Mouse (Mus musculus) retina, embryonic 14.5 days (tissue): ENCODE measurements around the gene Adgrg5.

Experiments
- DNase-seq: peaks from one replicate; pipeline ENCODE4 v3.0.0-alpha.2; 2015; ENCODE audit warnings: low spot score

Gene Adgrg5

DNA sequence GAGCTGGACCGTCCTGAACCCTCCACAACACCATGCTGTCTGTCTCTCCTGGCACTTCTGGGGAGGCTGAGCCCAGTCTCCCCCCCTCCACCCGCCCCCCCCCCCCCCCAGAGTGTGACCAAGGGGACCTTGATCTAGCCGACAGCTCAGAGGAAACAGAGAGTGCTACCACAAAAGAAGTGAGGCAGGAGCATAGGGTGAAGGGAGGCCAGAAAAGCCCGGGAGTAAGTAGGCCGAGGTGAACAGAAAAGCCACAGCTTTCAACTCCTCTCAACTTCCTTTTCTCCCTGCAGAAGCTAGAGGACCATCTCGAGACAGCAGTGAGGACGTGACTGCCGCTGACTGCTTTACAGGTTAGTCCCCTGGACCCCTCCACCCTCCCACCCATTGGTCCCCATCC is at the start of gene Adgrg5:
Gene Adgrg5, plus strand, starts transcription at position 290 of the 400 bp plus-strand sequence.
- no peak for DNase-seq

GRCm38 (mm10) chr8:94874358-94874757 is 49.1 kb upstream of the Adgrg5 start:
- DNase-seq: peak; percentile 84

GRCm38 (mm10) chr8:94875096-94875870 is 48.2 kb upstream of the Adgrg5 start:
- DNase-seq: peak; percentile 19

- peak; percentile 29 for DNase-seq
Measured at GRCm38 (mm10) chr8:94875871-94876150, 47.7 kb upstream of the Adgrg5 start.

- DNase-seq: peak; percentile 84
Measured at GRCm38 (mm10) chr8:94876197-94876730, 47.2 kb upstream of the Adgrg5 start, which contains the start of gene Dok4. Dok4 (minus strand) TSS chr8:94876330.

- no peak for DNase-seq
Measured at GRCm38 (mm10) chr8:94876820-94877219, 46.7 kb upstream of the Adgrg5 start.

- DNase-seq: no peak
Measured at GRCm38 (mm10) chr8:94880742-94881141, 42.8 kb upstream of the Adgrg5 start.

DNA sequence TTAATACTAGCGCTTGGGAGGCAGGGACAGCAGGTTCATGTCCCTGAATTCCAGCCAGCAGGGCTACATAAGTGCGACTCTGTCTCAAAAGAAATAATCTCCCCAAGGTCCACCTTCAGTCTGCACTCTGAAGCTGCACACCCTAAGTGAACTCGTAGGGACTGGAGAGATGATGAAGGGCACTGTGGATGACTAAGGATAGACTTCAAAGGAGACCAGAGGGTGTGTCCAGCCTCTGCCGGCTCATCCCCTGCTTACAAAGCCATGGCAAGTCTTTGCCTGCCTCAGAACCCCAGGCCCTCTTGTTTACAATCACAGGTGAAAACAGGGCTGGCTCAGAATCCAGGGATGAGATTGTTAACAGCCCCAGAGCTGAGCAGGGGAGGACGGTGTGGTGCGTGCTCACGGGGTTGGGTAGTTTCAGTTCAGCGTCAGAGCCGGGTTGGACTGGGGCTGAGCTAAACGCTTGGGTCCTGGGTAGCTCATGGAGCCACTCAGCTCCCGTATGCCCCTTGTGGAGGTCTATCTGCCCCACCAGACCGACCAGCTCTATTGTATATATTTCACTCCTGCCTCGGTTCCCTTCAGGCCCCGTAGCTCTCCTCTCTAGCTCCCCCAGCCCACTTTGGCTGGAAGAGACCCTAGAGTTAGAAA is 35.0 kb upstream of the Adgrg5 start:
- no peak for DNase-seq

- DNase-seq: no peak
Measured at GRCm38 (mm10) chr8:94892917-94893316, 30.6 kb upstream of the Adgrg5 start.

DNA sequence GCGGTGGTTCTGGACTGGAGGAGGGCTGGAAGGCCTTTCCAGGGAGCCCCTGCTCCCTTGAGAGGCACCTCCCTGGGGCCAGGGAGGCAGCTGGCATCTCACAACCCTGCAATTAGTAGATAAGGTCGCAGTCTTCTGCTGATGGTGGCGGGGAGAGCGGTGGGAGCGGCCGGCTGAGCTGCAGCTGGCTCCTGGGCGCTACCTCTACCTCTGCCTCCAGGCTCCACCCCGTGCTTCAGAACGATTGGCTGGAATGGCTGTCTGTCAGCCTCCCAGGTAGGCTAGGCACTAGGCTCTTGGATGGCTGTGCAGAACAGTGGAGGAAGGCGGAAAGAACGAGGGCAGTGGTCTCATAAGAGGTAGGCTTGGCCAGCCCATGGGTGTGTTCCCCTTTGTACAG is 24.2 kb upstream of the Adgrg5 start:
- DNase-seq: peak; percentile 26

- DNase-seq: no peak
Measured at GRCm38 (mm10) chr8:94900617-94901016, 22.9 kb upstream of the Adgrg5 start.

- no peak for DNase-seq
Measured at GRCm38 (mm10) chr8:94901031-94901430, 22.5 kb upstream of the Adgrg5 start.

DNA sequence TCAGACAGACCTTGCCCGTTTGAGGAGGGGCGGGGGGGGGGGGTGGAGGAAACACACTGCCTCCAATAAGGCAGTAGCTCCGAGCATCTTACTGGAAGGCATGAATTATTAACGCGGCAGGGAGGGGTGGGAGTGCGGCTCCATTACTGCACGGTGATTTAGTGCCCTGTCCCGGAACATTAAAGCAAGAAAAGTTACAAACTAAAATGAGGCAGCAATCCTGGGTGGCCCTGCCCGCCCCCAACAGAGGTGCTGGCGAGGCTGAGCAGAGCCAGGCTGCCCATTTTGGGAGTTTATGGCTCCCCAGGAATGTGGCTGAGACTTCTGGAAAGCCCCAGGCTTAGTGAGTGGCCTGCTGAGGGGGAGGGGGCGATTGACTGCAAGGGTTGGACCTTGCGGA is 19.8 kb upstream of the Adgrg5 start:
- no peak for DNase-seq

DNA sequence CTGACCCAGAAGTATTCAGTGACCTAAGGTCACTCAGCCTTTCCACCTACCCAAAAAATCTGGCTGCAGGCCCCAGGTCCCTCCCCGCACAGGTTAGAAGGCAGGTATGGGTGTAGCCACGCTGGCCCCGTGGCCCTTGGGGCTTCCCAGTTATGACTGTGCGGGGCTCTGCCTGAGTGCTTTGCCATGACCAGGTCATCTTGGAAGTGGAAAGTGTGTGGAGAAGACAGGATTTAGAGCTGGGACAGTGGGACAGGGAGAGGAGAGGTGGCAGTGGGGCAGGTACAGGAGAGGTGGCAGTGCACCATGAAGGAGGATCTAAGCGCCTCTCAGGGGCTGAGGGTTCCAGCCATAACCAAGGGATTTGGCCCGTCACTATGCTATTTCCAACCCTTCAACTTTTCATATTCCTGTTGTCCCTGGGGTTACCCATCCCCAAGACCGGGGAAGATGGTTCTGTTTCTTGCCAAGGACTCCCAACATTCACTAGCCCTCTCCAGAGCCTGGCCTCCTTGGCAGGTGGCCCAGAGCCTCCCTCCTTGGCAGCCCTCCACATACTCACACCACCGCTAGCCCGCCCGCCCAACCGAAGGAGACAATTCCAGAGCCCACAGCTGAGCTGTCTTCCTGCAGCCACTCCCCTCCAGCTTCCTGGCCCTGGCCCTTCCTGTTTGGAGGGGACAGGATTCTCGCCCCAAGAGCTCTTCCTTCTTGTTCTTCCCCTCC is 18.9 kb upstream of the Adgrg5 start:
- DNase-seq: no peak

DNA sequence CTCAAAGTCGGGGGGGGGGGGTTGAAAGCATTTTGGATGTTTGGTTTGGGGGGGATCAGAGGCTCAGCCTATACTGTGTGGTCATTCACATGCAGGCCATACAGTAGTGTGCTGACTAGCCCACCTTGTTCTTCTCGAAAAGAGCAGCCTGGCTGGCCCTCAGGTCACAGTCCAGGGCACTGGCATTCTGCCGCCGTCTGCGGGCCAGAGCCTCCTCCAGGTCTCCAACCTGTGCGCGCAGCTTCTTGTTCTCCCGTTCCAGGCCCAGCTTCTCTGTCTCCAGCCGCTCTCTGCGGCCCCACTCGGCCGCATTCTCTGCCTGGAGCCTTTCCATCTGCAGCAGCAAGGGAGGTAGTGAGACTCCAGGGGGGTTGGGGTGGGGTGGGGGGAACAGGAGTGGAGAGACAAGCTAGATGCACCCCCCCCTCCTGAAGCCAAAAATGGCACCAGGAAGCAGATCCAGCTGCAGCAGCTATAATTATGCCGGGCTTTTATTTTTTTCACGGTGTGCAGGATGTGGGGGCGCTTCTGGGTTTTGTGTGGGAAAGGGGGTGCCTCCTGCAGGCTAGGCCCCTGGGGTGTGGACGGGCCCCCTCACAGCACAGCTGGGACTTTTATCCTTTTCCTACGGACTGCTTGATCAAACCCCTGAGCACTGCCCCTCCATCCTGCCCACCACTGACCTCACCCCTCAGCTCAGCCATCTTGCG is 15.7 kb upstream of the Adgrg5 start:
- no peak for DNase-seq

GRCm38 (mm10) chr8:94908847-94909246 is 14.6 kb upstream of the Adgrg5 start:
- peak; percentile 94 for DNase-seq

GRCm38 (mm10) chr8:94913061-94913660 is 10.3 kb upstream of the Adgrg5 start:
- DNase-seq: peak; percentile 83

DNA sequence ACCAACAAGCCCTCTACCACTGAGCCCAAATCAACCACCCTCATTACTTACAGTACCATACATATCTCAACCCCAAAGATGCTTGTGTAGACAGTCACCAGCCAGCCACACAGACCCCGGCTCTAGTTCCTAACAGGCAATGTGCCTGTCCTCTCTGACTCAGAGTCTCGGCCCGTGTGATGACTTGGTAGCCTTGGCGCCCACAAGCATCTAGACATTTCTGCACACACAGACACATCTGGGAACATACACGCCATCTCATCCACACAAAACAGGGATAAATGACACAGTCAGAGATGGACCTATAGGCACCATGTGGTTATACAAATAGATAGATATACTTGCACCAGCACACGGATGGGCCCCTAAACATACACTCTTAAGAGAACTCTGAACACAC is 9.2 kb upstream of the Adgrg5 start:
- no peak for DNase-seq

- DNase-seq: no peak
Measured at GRCm38 (mm10) chr8:94914701-94915101, 8.8 kb upstream of the Adgrg5 start.

GRCm38 (mm10) chr8:94916311-94916959 is 7.1 kb upstream of the Adgrg5 start:
- no peak for DNase-seq

DNA sequence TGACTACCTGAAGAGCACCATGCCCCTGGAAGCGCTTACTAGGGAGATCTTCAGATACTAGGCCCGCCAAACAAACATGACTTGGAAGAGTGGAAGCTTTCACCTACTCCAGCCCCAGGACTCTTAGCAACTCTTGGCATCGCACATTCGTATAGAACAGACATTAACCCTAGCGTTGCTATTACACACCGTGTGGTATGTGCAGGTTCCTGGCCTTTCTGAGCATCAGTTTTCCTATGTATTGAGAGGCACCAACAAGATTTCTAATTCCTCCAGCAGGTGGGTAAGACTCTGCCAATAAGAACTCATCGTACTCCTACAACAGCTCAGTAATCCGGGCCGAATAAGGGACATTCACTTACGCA is 6.6 kb upstream of the Adgrg5 start:
- no peak for DNase-seq
